Comparison of ENCODE assay signal across 8 mouse cellular contexts in genomic region chrX:159414130-159414828, GRCm38 (mm10). TPM values are rescaled to one million over a fixed set of nuclear protein-coding genes. Genes with fewer than 3 reads are reported as not detected.
DNase-seq lines count a peak whose midpoint lies in the region; ATAC-seq and TF ChIP-seq lines count a peak whose summit lies in the region.

Map7d2 (plus strand) TSS chrX:159414572.

- H3K9me3 ChIP-seq in forebrain, embryonic 13.5 days (replicated peaks): no peaks in the 10 kb centered on the region
- H3K9me3 ChIP-seq in liver, embryonic 15.5 days (replicated peaks): no peaks in the 10 kb centered on the region

- no peak for TF ChIP-seq CTCF in kidney, adult 2 months (conservative IDR thresholded peaks at IDR 0.05; ENCODE audit: insufficient read depth, insufficient read length, low read depth, low read length)

- H3K27ac ChIP-seq in kidney, adult 2 months (ENCODE audit: insufficient read depth, low read depth, low read length): no peak within 1 kb of the TSS
- no peak within 1 kb of the TSS for H3K27ac ChIP-seq in forebrain, embryonic 13.5 days
- H3K27ac ChIP-seq in liver, embryonic 15.5 days (replicated peaks): no peak within 1 kb of the TSS

- WGBS in kidney, adult 2 months: 4% methylated on average over 52 of the region's 83 CpGs
- 24% methylated on average over 36 of the region's 83 CpGs for WGBS in forebrain, embryonic 13.5 days
- WGBS in liver, embryonic 15.5 days (ENCODE audit: insufficient replicate concordance): 10% methylated on average over 82 of the region's 83 CpGs

- no peak for TF ChIP-seq POLR2A in kidney, adult 2 months (IDR thresholded peaks at IDR 0.05; ENCODE audit: low read depth, low read length)

- H3K9ac ChIP-seq in forebrain, embryonic 13.5 days: peak within 1 kb of the TSS; percentile 67
- H3K9ac ChIP-seq in liver, embryonic 15.5 days: no peak within 1 kb of the TSS

- no peaks in the 10 kb centered on the region for H3K4me1 ChIP-seq in kidney, adult 2 months (ENCODE audit: control insufficient read depth, insufficient read depth, low read length)
- no peaks in the 10 kb centered on the region for H3K4me1 ChIP-seq in forebrain, embryonic 13.5 days
- H3K4me1 ChIP-seq in liver, embryonic 15.5 days (replicated peaks): no peaks in the 10 kb centered on the region; the same call in 1 of the 2 replicates

- no peaks in the 10 kb centered on the region; the same call in 1 of the 2 replicates for H3K27me3 ChIP-seq in kidney, adult 2 months (replicated peaks; ENCODE audit: control insufficient read depth, insufficient read depth, low read length)
- H3K27me3 ChIP-seq in forebrain, embryonic 13.5 days: 0 out of 2 replicates have a peak, but pooled peaks cover 7% of the 10 kb centered on the region
- H3K27me3 ChIP-seq in liver, embryonic 15.5 days: peaks cover 54% of the 10 kb centered on the region

- ATAC-seq in forebrain, embryonic 13.5 days: peak; percentile 93
- ATAC-seq in liver, embryonic 15.5 days (ENCODE audit: insufficient read depth): 0 out of 2 replicates have a peak, but pooled peaks have one; percentile 22

- H3K4me3 ChIP-seq in kidney, adult 2 months (ENCODE audit: insufficient read depth, low read depth, low read length): peak within 1 kb of the TSS; percentile 45; the same call in 1 of the 2 replicates
- peak within 1 kb of the TSS; percentile 58 for H3K4me3 ChIP-seq in forebrain, embryonic 13.5 days
- H3K4me3 ChIP-seq in liver, embryonic 15.5 days (replicated peaks): peak within 1 kb of the TSS; percentile 48

- H3K36me3 ChIP-seq in kidney, adult 2 months (ENCODE audit: control insufficient read depth, insufficient read depth, low read length): no peaks in the 10 kb centered on the region
- no peaks in the 10 kb centered on the region for H3K36me3 ChIP-seq in forebrain, embryonic 13.5 days (ENCODE audit: poor library complexity, severe bottlenecking)
- no peaks in the 10 kb centered on the region for H3K36me3 ChIP-seq in liver, embryonic 15.5 days (replicated peaks)

- peak within 1 kb of the TSS; percentile 72 for H3K4me2 ChIP-seq in forebrain, embryonic 13.5 days
- H3K4me2 ChIP-seq in liver, embryonic 15.5 days: peak within 1 kb of the TSS; percentile 72

- no peak for DNase-seq in kidney, adult 2 months
- DNase-seq in kidney, adult 18-20 months: no peak
- peak; percentile 22 for DNase-seq in brain, embryonic 18.5 days (ENCODE audit: low read depth, low spot score)
- peak; percentile 2 for DNase-seq in kidney, postnatal 14 days
- peak; percentile 71 for DNase-seq in right cerebral cortex, adult 18-20 months
- DNase-seq in urinary bladder, postnatal 10 days (ENCODE audit: low spot score): no peak

RNA-seq across cellular contexts. Expression of gene Map7d2, which starts in this region (rescaled TPM):
- 0.07 and 0.14 TPM in 2 replicates for polyA plus RNA-seq in kidney, adult 2 months (2012; rRNA removed)
- 12.2 and 14.6 TPM in 2 replicates for polyA plus RNA-seq in forebrain, embryonic 13.5 days (2015; fragmentation: Nextera tagmentation; extraction: Ambion mirVana)
- not detected in 2 replicates for polyA plus RNA-seq in liver, embryonic 15.5 days (2015; fragmentation: Nextera tagmentation; extraction: Ambion mirVana)

Comparison
In these comparisons a context has a peak if more than half of its experiments do, and no peak if none do; other contexts are left out.
1. RNA of gene Map7d2 (polyA plus RNA-seq): 12.2 to 14.6 TPM in forebrain, embryonic 13.5 days; 0.07 to 0.14 TPM in kidney, adult 2 months and not detected in liver, embryonic 15.5 days; every median in the first group is over 10 times any median in the second.
2. DNase-seq: peak in brain, embryonic 18.5 days (single experiment), kidney, postnatal 14 days (single experiment) and right cerebral cortex, adult 18-20 months (single experiment); none in kidney, adult 2 months (single experiment), kidney, adult 18-20 months (single experiment) and urinary bladder, postnatal 10 days (single experiment).
3. Peak in ATAC-seq, H3K4me3 ChIP-seq and H3K4me2 ChIP-seq in liver, embryonic 15.5 days; RNA of the gene not detected or under 1 TPM.
4. Peak in every context shown above with its lines, with median percentiles within 50 percentile points of each other: H3K4me3 ChIP-seq.